Mouse (Mus musculus): ENCODE results near the gene Sec14l1.

Gene Sec14l1

DNA sequence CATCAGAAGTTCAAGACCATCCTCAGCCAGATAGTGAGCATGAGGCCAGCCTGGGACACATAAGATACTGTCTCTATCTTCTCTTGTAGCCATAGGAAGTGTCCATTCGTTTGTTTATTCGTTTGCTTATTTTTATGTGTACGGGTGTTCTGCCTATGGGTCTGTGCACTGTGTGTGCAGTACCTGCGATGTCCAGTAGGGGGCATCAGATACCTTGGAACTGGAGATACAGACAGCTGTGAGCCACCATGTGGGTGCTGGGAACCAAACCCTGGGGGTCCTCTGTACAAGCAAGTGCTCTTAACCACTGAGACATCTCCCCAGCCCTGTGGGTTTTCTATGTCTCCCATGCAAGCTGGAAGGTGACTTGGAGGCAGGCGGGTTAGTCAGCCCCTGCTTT, 64.9 kb downstream of the Sec14l1 start:
- no peak for DNase-seq (ENCODE audit: low spot score in 2 of 2)

DNA sequence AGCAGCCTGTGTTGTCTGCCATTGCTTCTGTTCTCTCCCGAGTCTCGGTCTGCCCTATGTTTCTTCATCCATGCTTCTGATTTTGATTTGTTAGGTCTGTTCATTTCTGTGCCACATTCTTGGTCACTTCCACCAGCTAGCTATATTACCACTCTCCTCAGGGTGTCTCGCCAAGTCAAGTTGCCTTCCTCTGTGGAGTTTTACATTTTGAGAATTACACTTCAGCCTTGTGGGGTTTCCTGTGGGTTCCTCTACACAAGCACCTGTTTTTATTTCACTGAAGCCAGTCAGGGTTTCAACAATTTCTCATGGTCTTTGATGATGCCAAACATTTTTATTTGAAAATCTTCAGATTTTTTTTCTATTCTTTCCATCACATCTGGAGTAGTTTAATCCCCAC, 67.8 kb downstream of the Sec14l1 start:
- no peak for DNase-seq (ENCODE audit: low spot score in 2 of 2)

DNA sequence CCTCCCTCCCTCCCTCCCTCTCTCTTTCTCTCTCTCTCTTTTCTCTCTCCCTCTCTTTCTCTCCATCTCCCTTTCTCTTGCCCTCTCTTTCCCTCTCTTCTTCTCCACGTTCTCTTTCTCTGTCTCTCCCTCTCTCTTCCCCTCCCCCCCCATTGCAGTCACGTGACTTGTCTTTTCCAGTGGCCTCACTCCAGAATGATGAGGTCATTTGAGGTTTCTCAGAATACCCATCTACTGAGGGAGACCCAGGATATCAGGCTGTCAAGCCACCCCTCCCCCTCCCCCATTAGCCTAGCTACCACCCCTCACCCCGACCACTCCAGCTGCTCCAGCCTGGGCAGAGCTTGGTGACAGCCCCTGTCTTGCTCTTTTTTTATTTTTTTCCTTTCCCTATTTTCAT, 68.3 kb downstream of the Sec14l1 start:
- no peak for DNase-seq (ENCODE audit: low spot score in 2 of 2)

DNA sequence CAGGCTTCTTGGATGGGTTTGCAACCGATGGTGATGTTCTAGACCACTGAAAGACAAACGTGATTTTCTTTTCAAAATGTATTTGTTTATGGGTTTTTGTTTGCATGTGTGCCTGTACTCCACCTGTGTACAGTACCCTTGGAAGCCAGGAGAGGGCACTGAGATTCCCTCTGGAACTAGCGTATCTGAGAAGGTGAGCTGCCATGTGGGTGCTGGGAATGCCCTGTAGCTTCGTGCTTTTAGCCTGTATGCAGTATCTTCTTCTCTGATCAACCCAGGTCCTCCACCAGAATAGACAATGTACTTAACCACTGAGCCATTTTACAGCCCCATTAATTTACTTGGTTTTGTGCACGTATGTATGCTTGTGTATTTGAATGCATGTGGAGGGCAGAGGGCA, 68.9 kb downstream of the Sec14l1 start:
- DNase-seq (ENCODE audit: low spot score in 2 of 2) = no peak

DNA sequence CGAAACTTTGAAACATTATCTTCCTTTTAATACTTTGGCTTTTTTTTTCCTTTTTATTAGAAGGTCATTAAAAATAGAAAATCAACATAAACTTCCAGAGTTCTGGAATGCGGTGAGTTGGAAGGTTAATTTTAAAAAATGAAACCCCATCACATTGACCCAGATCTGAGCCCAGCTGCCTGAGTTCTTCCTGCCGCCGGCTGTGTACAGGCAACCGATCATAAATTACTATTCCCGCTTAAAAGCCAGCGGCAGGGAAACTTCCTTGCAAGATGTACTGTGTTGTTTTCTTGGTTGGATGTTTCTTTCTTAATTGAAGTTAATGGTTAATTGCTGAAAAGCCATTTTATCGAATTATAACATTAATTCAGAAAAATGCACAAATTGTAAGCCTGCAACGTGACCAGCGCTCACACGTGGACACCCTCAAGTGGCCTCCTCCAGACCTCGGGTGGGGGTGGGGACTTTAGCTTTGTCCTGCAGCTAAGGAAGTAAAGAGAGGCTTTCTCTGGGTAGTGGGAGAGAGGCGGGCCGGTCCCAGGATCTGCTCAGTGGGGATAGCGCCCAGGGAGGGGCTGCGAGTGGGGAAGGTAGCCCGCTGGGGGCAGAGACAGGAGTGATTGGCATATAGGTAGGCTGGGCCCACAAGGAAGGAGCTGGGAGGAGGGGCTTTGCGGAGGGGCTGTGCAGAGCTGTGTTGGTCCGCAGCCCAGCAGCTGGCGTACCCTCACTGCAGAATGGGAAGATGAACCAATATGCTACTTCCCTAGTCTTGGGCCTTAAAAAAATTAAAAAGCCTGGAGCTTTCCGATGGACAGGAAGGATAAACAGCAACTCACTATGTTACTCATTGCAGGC, 70.3 kb downstream of the Sec14l1 start:
- DNase-seq (ENCODE audit: low spot score in 2 of 2) = no peak

DNA sequence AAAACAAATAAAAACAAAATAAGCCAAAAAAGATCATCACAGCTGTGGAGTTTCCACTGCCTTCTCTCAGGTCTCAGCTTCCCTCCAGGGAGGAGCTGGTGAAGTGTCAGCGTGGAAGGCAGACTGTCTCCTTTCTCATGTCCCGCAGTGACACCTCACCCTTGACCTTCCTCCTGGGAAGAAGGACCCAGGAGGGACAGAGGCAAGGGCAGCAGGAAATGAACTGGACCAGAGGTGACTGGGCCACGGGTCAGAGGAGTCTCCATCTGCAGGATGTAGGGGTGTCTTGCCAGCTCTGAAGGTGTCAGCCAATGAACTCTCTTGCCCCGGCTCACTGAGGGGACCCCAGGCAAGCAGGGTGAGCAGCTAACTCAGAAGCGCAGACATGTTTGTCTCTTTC, 76.6 kb downstream of the Sec14l1 start:
- no peak for DNase-seq (ENCODE audit: low spot score in 2 of 2)

DNA sequence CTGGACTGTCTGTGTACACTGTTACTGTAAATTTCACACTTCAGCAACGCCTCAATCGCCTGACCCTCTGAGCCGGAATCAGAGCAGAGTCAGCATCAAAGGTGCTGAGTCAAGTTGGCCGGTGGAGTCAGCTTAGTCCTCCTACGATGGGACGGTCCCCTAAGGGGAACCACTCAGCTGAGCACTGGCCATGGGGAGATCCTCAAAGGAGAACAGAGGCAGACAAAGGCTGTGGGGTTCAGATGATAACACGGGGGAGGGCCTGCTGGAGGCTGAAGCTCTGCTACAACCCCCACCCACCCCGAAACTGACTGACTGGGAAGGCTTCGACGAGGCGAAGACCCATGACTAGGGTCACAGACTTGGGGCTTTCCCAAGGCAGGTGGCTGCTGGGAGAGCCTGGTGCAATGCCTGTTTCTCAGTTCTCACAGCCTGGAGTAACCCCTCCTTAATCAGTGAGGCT, 79.5 kb downstream of the Sec14l1 start:
- no peak for DNase-seq (ENCODE audit: low spot score in 2 of 2)

DNA sequence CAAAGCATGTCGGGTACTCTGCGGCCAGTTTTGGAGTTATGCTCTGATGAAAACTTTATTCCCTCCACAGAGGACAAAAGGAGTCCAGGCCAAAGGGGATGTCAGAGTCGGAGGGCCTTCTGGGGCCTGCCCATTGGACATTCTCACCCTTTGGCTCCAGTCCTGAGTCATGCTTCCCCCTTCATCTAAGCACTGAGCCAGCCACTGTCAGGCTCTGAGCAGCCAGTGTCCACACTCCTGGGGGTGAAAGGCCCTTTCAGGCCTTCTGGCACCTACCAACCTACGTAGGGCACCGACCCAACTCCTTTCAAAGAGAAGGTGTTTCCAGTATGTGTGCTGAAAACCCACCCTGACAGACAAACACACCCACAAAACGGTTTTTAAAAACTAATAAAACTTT, 80.6 kb downstream of the Sec14l1 start:
- no peak for DNase-seq (ENCODE audit: low spot score in 2 of 2)

DNA sequence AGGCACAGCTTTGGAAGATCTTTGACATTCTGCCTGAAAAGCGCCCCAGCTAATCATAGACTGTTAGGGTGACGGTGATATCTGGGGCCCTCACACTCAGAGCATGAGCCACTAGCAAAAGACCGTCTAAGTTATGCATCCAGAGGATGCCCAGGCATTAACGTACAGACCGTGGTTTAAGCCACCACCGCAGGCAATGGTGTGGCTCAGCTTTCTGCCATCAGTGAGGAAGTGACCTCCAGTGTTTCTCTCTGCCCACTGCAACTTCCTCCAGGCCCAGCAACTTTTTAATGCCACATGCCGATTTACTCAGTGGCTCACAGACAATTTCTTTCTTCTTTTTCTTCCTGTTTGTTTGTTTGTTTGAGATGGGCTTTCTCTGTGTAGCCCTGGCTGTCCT, 81.7 kb downstream of the Sec14l1 start:
- DNase-seq (ENCODE audit: low spot score in 2 of 2) = no peak

DNA sequence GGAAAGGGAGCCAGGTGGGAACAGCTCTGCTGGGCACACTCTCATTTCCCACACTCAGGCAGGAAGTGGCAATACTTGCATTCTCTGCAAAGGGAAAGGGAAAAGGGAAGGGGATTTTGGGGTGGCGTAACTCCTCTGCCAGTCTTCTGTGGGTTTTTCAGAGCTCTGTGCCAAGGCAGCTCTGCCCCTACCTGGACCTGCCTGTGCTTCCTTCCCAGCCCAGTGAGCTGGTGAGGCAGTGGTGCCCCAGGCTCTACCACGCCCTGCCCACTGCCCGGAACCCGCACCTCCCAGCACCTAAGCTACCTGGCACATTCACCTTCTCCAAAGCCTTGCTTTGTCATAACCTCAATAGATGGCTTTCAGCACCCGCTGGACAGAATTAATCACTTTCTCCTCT, 83.2 kb downstream of the Sec14l1 start:
- no peak for DNase-seq (ENCODE audit: low spot score in 2 of 2)

DNA sequence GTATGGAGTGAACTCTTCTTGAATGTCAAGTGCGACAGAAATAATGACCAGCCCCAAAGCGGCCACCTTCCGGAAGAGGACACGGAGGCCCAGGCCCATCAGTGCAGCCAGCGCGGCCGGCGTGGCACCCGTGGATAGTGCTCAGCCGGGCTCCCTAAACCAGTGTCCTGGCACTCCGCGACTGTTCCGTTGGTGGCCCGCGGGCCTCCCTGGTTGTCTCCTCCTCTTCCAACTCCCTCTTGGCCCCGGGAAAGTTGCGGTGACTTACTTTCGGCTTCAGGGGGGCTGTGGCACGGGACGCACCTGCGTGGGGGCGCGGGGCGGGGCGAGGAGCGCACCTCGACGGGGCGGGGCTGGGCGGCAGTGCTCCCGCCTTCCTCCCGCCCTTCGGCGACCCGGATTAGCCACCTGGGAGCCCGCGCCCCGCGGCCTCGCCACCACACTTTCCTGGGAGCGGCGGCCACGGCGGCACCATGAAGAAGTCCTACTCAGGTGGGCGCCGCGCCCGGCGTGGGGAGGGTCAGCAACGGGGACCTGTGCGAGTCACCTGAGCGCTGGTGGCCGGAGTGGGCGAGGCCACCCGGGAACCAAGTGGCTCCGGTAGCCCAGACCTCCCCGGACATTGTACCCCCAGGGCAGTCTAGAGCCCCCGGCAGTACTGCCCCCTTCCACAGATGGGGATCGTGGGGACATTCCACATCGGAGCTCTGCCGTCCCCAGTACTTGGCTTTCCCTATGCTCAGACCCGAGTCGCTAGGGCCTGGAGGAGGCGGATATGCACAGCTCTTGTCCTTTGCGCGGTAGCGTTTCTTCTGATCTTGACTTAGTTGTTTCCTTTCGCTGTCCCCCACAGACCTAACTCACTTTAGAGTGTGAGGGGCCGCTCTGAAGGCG, 84.6 kb downstream of the Sec14l1 start, which contains the start of gene Sept9:
TSS of gene Sept9 (plus strand) at position 380 of the 894 bp plus-strand sequence.
- DNase-seq (ENCODE audit: low spot score in 2 of 2) = peak; percentile 52 to 64

DNA sequence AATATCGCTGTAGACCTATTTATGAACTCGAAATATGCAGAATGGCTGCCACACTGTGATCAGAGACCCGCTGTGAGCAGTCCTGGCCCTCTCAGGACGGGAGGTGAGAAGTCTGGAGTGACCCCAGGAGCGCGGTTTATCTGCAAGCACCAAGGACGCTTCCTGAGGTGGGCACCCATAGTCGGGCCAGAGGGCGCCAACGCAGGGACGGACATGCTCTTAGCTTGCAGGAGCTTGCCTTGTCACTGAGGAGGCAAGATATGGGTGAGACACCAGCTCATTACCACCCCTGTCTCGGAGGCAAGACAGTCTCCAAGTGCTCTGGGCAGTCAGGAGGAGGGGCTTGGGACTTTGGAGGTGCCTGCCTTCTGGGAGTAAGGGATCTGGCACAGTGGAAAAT, 86.9 kb downstream of the Sec14l1 start:
- no peak for DNase-seq (ENCODE audit: low spot score in 2 of 2)

DNA sequence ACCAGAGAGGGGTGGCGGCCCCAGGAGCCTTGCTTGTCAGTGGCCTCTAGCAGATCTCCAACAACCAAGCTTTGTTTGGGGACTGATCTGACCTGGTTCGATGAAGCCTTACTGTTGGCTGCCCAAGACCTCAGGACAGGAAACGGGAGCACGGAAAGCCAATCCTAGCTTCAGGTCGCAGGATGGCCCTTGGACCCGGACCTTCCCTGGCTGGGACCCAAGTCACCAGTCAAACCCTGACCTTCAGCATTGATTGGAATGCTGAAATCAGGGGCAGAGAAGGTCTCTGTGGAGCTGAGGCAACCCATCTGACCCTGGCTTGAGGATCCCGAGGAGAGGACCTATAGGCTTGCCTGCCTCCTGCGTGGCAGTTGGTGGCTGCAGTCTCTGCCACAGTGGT, 89.6 kb downstream of the Sec14l1 start:
- no peak for DNase-seq (ENCODE audit: low spot score in 2 of 2)

DNA sequence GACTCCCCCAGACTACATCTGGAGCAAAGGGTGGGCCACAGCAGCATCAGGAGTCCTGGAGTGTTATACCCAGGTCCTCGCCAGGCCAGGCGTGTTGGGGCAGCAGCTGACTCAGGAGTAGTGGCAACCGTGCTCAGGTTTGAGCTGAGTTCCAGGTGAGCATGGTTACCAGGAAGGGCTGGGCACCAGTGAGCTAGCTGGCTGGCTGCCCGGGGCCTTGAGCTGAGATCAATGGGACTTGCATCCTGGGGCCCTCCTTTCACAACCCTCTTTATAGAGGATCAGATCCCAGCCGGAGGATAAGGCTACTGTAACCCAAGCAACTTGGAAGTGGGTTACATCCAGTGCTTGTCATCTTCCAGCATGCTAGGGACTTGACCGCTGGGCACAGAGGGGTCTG, 90.1 kb downstream of the Sec14l1 start:
- no peak for DNase-seq (ENCODE audit: low spot score in 2 of 2)

DNA sequence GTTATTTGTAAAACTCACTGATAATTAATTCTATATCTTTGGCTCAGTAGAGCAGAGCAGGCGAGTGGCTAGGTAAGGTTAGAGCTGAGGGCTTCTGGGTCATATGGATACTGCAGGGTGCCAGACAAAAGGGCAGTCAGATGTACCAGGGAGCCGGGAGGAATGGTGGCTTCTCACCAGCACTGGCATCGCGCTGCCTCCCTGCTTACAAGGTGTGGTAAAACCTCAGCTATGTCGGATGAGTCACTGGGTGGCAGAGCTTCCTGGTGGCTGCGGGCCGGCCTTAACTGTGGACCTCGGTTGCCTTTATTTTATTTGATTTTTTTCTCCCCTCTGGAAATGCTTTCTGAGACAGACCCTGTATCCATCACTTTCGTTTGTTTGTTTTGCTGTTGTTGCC, 90.5 kb downstream of the Sec14l1 start:
- DNase-seq (ENCODE audit: low spot score in 2 of 2) = no peak

DNA sequence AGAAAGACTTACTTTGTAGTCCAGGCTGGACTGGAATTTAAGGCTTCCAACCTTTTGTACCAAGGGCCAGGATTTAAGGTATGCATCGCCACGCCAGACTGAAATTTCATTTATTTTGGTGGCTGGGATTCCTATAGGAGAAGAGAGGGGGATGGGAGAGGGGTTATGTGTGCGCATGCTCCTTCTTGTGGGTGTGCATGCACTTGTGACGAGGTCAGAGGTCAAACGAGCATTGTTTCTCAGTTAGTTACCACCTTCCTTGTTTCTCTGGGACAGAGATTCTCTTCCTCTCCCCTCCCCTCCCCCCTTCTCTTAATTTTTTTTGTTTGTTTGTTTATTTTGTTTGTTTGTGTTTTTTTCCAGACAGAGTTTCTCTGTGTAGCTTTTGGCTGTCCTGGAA, 92.5 kb downstream of the Sec14l1 start:
- DNase-seq (ENCODE audit: low spot score in 2 of 2) = no peak

DNA sequence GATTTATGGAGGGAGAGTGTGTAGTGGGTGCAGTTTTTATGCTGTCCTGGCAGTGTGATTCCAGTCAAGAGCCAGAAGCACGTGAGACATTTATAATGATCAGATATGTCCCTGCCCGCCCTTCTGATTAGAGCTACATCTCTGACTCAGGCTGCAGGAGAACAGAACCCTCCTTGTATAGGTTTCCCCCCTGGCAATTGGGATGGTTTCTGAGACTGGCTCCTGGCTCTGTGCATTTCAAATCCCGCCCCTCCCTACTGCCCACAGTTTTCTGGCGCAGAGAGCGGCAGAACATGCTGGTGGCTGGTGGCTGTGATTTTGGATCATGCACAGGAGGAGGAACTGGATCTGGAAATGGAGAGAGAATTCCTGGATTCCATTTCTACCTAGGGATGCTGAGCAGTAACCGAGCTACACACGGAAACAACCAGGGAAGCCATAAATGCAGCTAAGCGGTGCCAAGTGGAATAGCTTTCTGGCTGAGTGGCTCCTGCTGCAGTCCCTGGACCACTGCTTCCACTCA, 93.2 kb downstream of the Sec14l1 start:
- no peak for DNase-seq (ENCODE audit: low spot score in 2 of 2)
